Mouse (Mus musculus): ENCODE data around the gene Hs6st1.

DNA sequence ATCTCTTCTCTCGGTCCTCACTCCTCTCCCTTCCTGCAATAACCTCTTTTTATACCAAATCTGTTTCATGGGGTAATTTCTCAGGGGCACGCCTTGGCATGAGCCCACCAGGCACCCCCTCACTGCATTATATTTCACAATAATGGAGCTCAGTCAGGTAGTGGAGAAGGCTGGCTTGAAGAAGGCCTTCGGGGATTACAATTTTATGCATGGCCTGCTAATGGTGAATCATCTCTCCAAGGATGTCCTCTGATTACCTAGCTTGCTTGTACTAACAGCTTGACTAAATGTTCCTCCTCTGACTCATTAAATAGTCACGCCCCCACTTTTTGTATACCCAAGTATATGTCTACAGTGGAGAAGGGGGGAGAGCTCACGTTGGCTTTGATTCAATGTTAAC is 48.3 kb downstream of the Hs6st1 start:
- TF ChIP-seq CTCF (IDR thresholded peaks at IDR 0.05; ENCODE audit: low read depth, low read length) (no peak), POLR2A (IDR thresholded peaks at IDR 0.05; ENCODE audit: insufficient read depth, low read length) (no peak), EP300 (IDR thresholded peaks at IDR 0.05; ENCODE audit: insufficient read depth, low read depth, low read length) (no peak)

Data from ES-Bruce4 (cell line).